Mouse (Mus musculus) heart, postnatal 25 days (tissue): ENCODE data around the gene Smr3a. TPM values are rescaled to one million over a fixed set of nuclear protein-coding genes. Genes with fewer than 3 reads are reported as not detected.

Experiments
- DNase-seq: peaks from one replicate; pipeline ENCODE4 v3.0.0; 2022; ENCODE audit warnings: low spot score
- intact Hi-C: fragments of 180-260 bp; cut with DNase I; formaldehyde crosslinking; loops from one replicate; pipeline ENCODE4 v1.15.1; 2025
- total RNA-seq, 2 experiments: library from RNA; stranded (reverse); gene quantifications; 2 replicates each; pipeline ENCODE4 v1.2.3; 2021

Gene Smr3a
- not detected for total RNA-seq

- DNase-seq, result no peak
- intact Hi-C loops, result no loop called here
These were observed at the start of gene Smr3a for GRCm38 (mm10) chr5:88002249-88002648. TSS of gene Smr3a (plus strand) at chr5:88002549.

DNA sequence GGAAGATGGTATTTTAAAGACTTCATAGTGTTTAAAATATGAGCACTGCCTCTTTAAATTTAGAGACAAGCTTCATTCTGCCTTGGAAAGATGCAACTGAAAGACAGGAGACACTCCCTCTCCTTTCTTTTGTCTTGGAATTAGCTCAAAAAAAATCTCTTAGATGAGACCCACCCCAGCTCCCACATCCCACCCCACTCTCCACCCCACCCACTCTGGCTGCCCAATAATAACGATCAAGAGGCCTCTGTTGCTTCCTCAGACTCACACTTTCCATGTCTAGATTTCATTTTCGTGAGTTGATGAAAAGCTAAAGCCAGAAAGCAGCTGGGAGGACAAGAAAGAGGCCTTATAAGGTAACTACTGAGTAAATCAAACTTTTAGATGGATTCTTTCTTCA, 33.1 kb upstream of the Smr3a start, which contains the start of the genes 2310003L06Rik and Gm28434:
Gene 2310003L06Rik (plus strand): TSS at position 259 of the 400 bp plus-strand sequence.
Gene Gm28434 (plus strand): TSS at position 317 of the 400 bp plus-strand sequence.
- DNase-seq, result no peak
- intact Hi-C loops, result no loop called here

GRCm38 (mm10) chr5:87979139-87979538, 23.2 kb upstream of the Smr3a start, which contains the start of gene Cabs1:
TSS of gene Cabs1 (plus strand) at chr5:87979439.
- intact Hi-C loops, result no loop called here
- DNase-seq, result no peak

GRCm38 (mm10) chr5:87982468-87983214, 19.7 kb upstream of the Smr3a start:
- intact Hi-C loops, result no loop called here
- no peak for DNase-seq

DNA sequence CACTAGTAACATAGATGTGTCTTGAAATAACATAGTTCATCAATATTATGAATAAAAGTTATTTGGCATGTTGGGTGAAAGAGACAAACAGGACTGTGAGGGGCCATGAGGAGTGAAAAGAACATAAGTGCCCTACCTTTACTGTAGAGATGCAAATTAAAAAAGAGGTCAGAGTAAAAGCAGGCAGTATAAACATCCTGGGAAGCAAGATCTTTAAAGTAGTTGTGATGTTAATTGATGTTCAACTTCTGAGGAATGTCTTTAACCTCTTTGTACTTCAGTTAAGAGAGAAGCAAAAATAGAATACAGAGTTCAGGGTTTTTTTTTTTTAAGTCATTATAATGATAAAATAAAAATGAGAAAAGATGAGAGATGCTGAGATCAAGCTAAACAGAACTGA, 2.9 kb downstream of the Smr3a start:
- DNase-seq, result no peak
- intact Hi-C loops, result no loop called here

Other genes with a start within 250 kb of the Smr3a start
- not detected for gene Csn1s2a, start 228.0 kb upstream of the Smr3a start, total RNA-seq
- gene Csn1s2b, start 194.5 kb upstream of the Smr3a start, total RNA-seq, result not detected
- gene Prr27, start 176.9 kb upstream of the Smr3a start, total RNA-seq, result not detected
- not detected for gene Odam, start 117.5 kb upstream of the Smr3a start, total RNA-seq
- gene Csn3, start 77.0 kb upstream of the Smr3a start, total RNA-seq, result not detected
- not detected for gene 2310003L06Rik, start 33.1 kb upstream of the Smr3a start, total RNA-seq
- not detected for gene Gm28434, start 33.0 kb upstream of the Smr3a start, total RNA-seq
- not detected for gene Cabs1, start 23.1 kb upstream of the Smr3a start, total RNA-seq
- gene Smr2, start 84.0 kb downstream of the Smr3a start, total RNA-seq, result not detected
- gene Gm11116, start 109.0 kb downstream of the Smr3a start, total RNA-seq, result not detected
- not detected for gene Gm11115, start 151.6 kb downstream of the Smr3a start, total RNA-seq